Mouse (Mus musculus) cerebellum, adult 2 months (tissue): ENCODE measurements around the gene Hao1.

Experiments
- CTCF ChIP-seq: fragments of 200-500 bp; IDR thresholded peaks from 2 replicates; pipeline ENCODE4 v1.5.1; 2011; ENCODE audit warnings: low read depth, mild to moderate bottlenecking, control low read depth, low read length, moderate library complexity, borderline replicate concordance; ENCODE audit not compliant: insufficient read depth
- POLR2A ChIP-seq: fragments of 200-500 bp; IDR thresholded peaks from 2 replicates; pipeline ENCODE4 v1.6.1; 2011; ENCODE audit warnings: low read length, control low read depth, borderline replicate concordance; ENCODE audit not compliant: insufficient read depth

DNA sequence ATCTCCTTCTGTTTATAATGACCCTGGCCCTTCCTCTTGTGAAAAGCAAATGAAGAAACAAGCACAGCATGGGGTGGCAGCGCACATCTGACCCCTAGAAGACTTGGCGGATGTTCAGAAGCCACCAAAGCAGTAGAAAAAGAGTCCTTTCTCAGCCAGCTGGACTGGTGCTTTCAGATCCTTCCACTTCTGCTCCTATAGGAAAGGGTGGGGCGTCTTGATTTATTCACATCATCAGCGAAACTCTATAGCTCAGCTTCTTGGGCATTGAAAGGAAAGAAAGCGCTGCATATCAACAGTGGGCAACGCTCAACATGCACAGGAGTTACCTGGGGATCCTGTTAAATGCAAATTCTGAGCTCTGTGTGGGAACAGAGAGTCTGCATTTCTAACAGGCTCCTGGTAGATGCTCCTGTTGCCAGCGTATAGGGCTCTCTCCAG lies 98.1 kb downstream of the Hao1 start:
- no peak for TF ChIP-seq CTCF
- TF ChIP-seq POLR2A, result no peak
